Mouse (Mus musculus): ENCODE measurements around the gene Fkbp5. TPM values are rescaled to one million over a fixed set of nuclear protein-coding genes. Genes with fewer than 3 reads are reported as not detected.

Gene Fkbp5
- polyA plus RNA-seq, 2 experiments = 3.6 to 7.3 TPM

- Histone ChIP-seq H3K27ac (no peak overlapping the region), H3K9me3 (ENCODE audit: control insufficient read depth, low read length) (no peaks in the 10 kb centered on the region), H3K9ac (replicated peaks) (no peak overlapping the region), H3K27me3 (ENCODE audit: control insufficient read depth, insufficient read depth, low read length) (no peaks in the 10 kb centered on the region; the same call in 1 of the 2 replicates), H3K4me1 (replicated peaks; ENCODE audit: control insufficient read depth in 2 of 2, insufficient read depth in 2 of 2, low read length in 1 of 2) (peaks cover 0 to 8% of the 10 kb centered on the region in 2 experiments; a peak in 3 of 4 replicates), H3K36me3 (replicated peaks; ENCODE audit: control insufficient read depth, insufficient read depth, low read depth) (no peaks in the 10 kb centered on the region), H3K4me3 (ENCODE audit: insufficient read depth in 1 of 2, low read depth in 2 of 2, low read length in 2 of 2) (no peak overlapping the region), H3K4me2 (ENCODE audit: low read depth) (no peak overlapping the region; the same call in 1 of the 2 replicates)
- DNase-seq (ENCODE audit: low read depth in 3 of 3, low spot score in 3 of 3) = no peak
- no peak for ATAC-seq (ENCODE audit: insufficient read depth)
- TF ChIP-seq EP300 (IDR thresholded peaks at IDR 0.05; ENCODE audit: low read depth) (no peak), CTCF (IDR thresholded peaks at IDR 0.05; ENCODE audit: low read depth) (no peak)
- WGBS (ENCODE audit: insufficient replicate concordance) = 65% methylated on average over 6 of the region's 6 CpGs
These were observed 30.6 kb downstream of the Fkbp5 start for GRCm38 (mm10) chr17:28486720-28487119.

GRCm38 (mm10) chr17:28485977-28486400 lies 31.3 kb downstream of the Fkbp5 start:
- H3K4me2 ChIP-seq (ENCODE audit: low read depth) = peak overlapping the region; percentile 86
- no peaks in the 10 kb centered on the region; the same call in 1 of the 2 replicates for H3K27me3 ChIP-seq (ENCODE audit: control insufficient read depth, insufficient read depth, low read length)
- no peak overlapping the region; the same call in 1 of the 2 replicates for H3K27ac ChIP-seq
- peak overlapping the region; percentile 77 to 85 for H3K4me3 ChIP-seq (ENCODE audit: insufficient read depth in 1 of 2, low read depth in 2 of 2, low read length in 2 of 2)
- H3K4me1 ChIP-seq (replicated peaks; ENCODE audit: control insufficient read depth in 2 of 2, insufficient read depth in 2 of 2, low read length in 1 of 2) = peaks cover 0 to 8% of the 10 kb centered on the region in 2 experiments; a peak in 3 of 4 replicates
- TF ChIP-seq EP300 (IDR thresholded peaks at IDR 0.05; ENCODE audit: low read depth) (no peak), CTCF (IDR thresholded peaks at IDR 0.05; ENCODE audit: low read depth) (no peak)
- under 1% methylated on average over 51 of the region's 58 CpGs for WGBS (ENCODE audit: insufficient replicate concordance)
- H3K9ac ChIP-seq (replicated peaks) = peak overlapping the region; percentile 70
- no peaks in the 10 kb centered on the region for H3K9me3 ChIP-seq (ENCODE audit: control insufficient read depth, low read length)
- H3K36me3 ChIP-seq (replicated peaks; ENCODE audit: control insufficient read depth, insufficient read depth, low read depth) = no peaks in the 10 kb centered on the region
- ATAC-seq (ENCODE audit: insufficient read depth) (peak; percentile 98), DNase-seq (ENCODE audit: low read depth in 3 of 3, low spot score in 3 of 3) (peak; percentile 85 to 90 (median 85))

GRCm38 (mm10) chr17:28485446-28485948 lies 31.8 kb downstream of the Fkbp5 start:
- Histone ChIP-seq H3K36me3 (replicated peaks; ENCODE audit: control insufficient read depth, insufficient read depth, low read depth) (no peaks in the 10 kb centered on the region), H3K4me3 (ENCODE audit: insufficient read depth in 1 of 2, low read depth in 2 of 2, low read length in 2 of 2) (peak overlapping the region; percentile 77 to 85), H3K4me2 (ENCODE audit: low read depth) (peak overlapping the region; percentile 86), H3K4me1 (replicated peaks; ENCODE audit: control insufficient read depth in 2 of 2, insufficient read depth in 2 of 2, low read length in 1 of 2) (peaks cover 0 to 8% of the 10 kb centered on the region in 2 experiments; a peak in 3 of 4 replicates), H3K27me3 (ENCODE audit: control insufficient read depth, insufficient read depth, low read length) (no peaks in the 10 kb centered on the region; the same call in 1 of the 2 replicates), H3K9ac (replicated peaks) (peak overlapping the region; percentile 70), H3K27ac (no peak overlapping the region; the same call in 1 of the 2 replicates), H3K9me3 (ENCODE audit: control insufficient read depth, low read length) (no peaks in the 10 kb centered on the region)
- ATAC-seq (ENCODE audit: insufficient read depth) (peak; percentile 28), DNase-seq (ENCODE audit: low read depth in 3 of 3, low spot score in 3 of 3) (no peak)
- under 1% methylated on average over 66 of the region's 77 CpGs for WGBS (ENCODE audit: insufficient replicate concordance)
- no peak for TF ChIP-seq CTCF (IDR thresholded peaks at IDR 0.05; ENCODE audit: low read depth)
- TF ChIP-seq EP300 (IDR thresholded peaks at IDR 0.05; ENCODE audit: low read depth) = no peak

- peak overlapping the region; percentile 77 to 85 for H3K4me3 ChIP-seq (ENCODE audit: insufficient read depth in 1 of 2, low read depth in 2 of 2, low read length in 2 of 2)
- H3K36me3 ChIP-seq (replicated peaks; ENCODE audit: control insufficient read depth, insufficient read depth, low read depth) = no peaks in the 10 kb centered on the region
- TF ChIP-seq EP300 (IDR thresholded peaks at IDR 0.05; ENCODE audit: low read depth) = no peak
- TF ChIP-seq CTCF (IDR thresholded peaks at IDR 0.05; ENCODE audit: low read depth) = 0 out of 2 replicates have a peak, but pooled peaks have one; percentile 1
- WGBS (ENCODE audit: insufficient replicate concordance) = 5% methylated on average over 30 of the region's 30 CpGs
- peak overlapping the region; percentile 86 for H3K4me2 ChIP-seq (ENCODE audit: low read depth)
- DNase-seq (ENCODE audit: low read depth in 3 of 3, low spot score in 3 of 3) (no peak), ATAC-seq (ENCODE audit: insufficient read depth) (no peak)
- no peaks in the 10 kb centered on the region; the same call in 1 of the 2 replicates for H3K27me3 ChIP-seq (ENCODE audit: control insufficient read depth, insufficient read depth, low read length)
- no peaks in the 10 kb centered on the region for H3K9me3 ChIP-seq (ENCODE audit: control insufficient read depth, low read length)
- peaks cover 0 to 8% of the 10 kb centered on the region in 2 experiments; a peak in 3 of 4 replicates for H3K4me1 ChIP-seq (replicated peaks; ENCODE audit: control insufficient read depth in 2 of 2, insufficient read depth in 2 of 2, low read length in 1 of 2)
- H3K27ac ChIP-seq = no peak overlapping the region
- H3K9ac ChIP-seq (replicated peaks) = peak overlapping the region; percentile 70
These were observed 32.5 kb downstream of the Fkbp5 start for GRCm38 (mm10) chr17:28484704-28485445.

- TF ChIP-seq CTCF (IDR thresholded peaks at IDR 0.05; ENCODE audit: low read depth) = no peak
- TF ChIP-seq EP300 (IDR thresholded peaks at IDR 0.05; ENCODE audit: low read depth) = no peak
- Histone ChIP-seq H3K9me3 (ENCODE audit: control insufficient read depth, low read length) (no peaks in the 10 kb centered on the region), H3K27ac (no peak overlapping the region), H3K4me3 (ENCODE audit: insufficient read depth in 1 of 2, low read depth in 2 of 2, low read length in 2 of 2) (no peak overlapping the region), H3K36me3 (replicated peaks; ENCODE audit: control insufficient read depth, insufficient read depth, low read depth) (no peaks in the 10 kb centered on the region), H3K27me3 (ENCODE audit: control insufficient read depth, insufficient read depth, low read length) (no peaks in the 10 kb centered on the region), H3K9ac (replicated peaks) (no peak overlapping the region), H3K4me1 (replicated peaks; ENCODE audit: control insufficient read depth in 2 of 2, insufficient read depth in 2 of 2, low read length in 1 of 2) (no peaks in the 10 kb centered on the region), H3K4me2 (ENCODE audit: low read depth) (no peak overlapping the region)
- ATAC-seq (ENCODE audit: insufficient read depth) (no peak), DNase-seq (ENCODE audit: low read depth in 3 of 3, low spot score in 3 of 3) (no peak)
- 68% methylated on average over 8 of the region's 8 CpGs for WGBS (ENCODE audit: insufficient replicate concordance)
These were observed 39.9 kb downstream of the Fkbp5 start for GRCm38 (mm10) chr17:28477421-28477820.
